Mouse (Mus musculus): Measurements from ENCODE around the gene Wsb1. TPM values are rescaled to one million over a fixed set of nuclear protein-coding genes. Genes with fewer than 3 reads are reported as not detected.
"Not testable (repeated sequence)": the region's sequence is repeated elsewhere in the genome, so short reads cannot be mapped to it uniquely, and the experiment has no call there.

The Wsb1 gene
- polyA plus RNA-seq, 1 experiment from 2014 or later: 282 TPM

- Histone ChIP-seq H3K27ac (ENCODE audit: low read depth) (peak overlapping the region; percentile 27; the same call in 1 of the 2 replicates), H3K36me3 (ENCODE audit: control insufficient read depth, insufficient read depth, low read length) (no peaks in the 10 kb centered on the region), H3K4me3 (ENCODE audit: low read depth, low read length) (no peak overlapping the region), H3K9ac (ENCODE audit: low read length) (no peak overlapping the region), H3K4me2 (ENCODE audit: low read length) (no peak overlapping the region), H3K9me3 (ENCODE audit: control insufficient read depth, low read length) (no peaks in the 10 kb centered on the region), H3K27me3 (replicated peaks; ENCODE audit: control insufficient read depth, insufficient read depth, low read length) (no peaks in the 10 kb centered on the region), H3K4me1 (replicated peaks; ENCODE audit: control insufficient read depth, insufficient read depth, low read length) (peaks cover 11% of the 10 kb centered on the region)
- DNase-seq (ENCODE audit: low spot score) (no peak), ATAC-seq (replicated peaks; ENCODE audit: low FRiP score, low TSS enrichment, low read depth) (no peak)
- 48% methylated on average over 5 of the region's 5 CpGs for WGBS
Observed at GRCm38 (mm10) chr11:79281396-79281795, 26.9 kb upstream of the Wsb1 start.

- WGBS: 33% methylated on average over 2 of the region's 2 CpGs
Observed at GRCm38 (mm10) chr11:79279732-79280405, 25.4 kb upstream of the Wsb1 start.

GRCm38 (mm10) chr11:79273757-79274156 lies 19.3 kb upstream of the Wsb1 start:
- DNase-seq (ENCODE audit: low spot score) (no peak), ATAC-seq (replicated peaks; ENCODE audit: low FRiP score, low TSS enrichment, low read depth) (no peak)
- Histone ChIP-seq H3K36me3 (ENCODE audit: control insufficient read depth, insufficient read depth, low read length) (no peaks in the 10 kb centered on the region), H3K9me3 (ENCODE audit: control insufficient read depth, low read length) (no peaks in the 10 kb centered on the region), H3K4me1 (replicated peaks; ENCODE audit: control insufficient read depth, insufficient read depth, low read length) (no peaks in the 10 kb centered on the region), H3K4me3 (ENCODE audit: low read depth, low read length) (no peak overlapping the region), H3K27ac (ENCODE audit: low read depth) (no peak overlapping the region), H3K9ac (ENCODE audit: low read length) (no peak overlapping the region), H3K27me3 (replicated peaks; ENCODE audit: control insufficient read depth, insufficient read depth, low read length) (no peaks in the 10 kb centered on the region), H3K4me2 (ENCODE audit: low read length) (no peak overlapping the region)
- 58% methylated on average over 4 of the region's 4 CpGs for WGBS

More at GRCm38 (mm10) chr11:79279732-79280405, 25.4 kb upstream of the Wsb1 start:
- ATAC-seq (replicated peaks; ENCODE audit: low FRiP score, low TSS enrichment, low read depth): peak; percentile 36; the same call in 1 of the 2 replicates
- H3K4me3 ChIP-seq (ENCODE audit: low read depth, low read length): no peak overlapping the region
- no peaks in the 10 kb centered on the region for H3K27me3 ChIP-seq (replicated peaks; ENCODE audit: control insufficient read depth, insufficient read depth, low read length)
- no peaks in the 10 kb centered on the region for H3K9me3 ChIP-seq (ENCODE audit: control insufficient read depth, low read length)
- H3K27ac ChIP-seq (ENCODE audit: low read depth): peak overlapping the region; percentile 69
- H3K4me1 ChIP-seq (replicated peaks; ENCODE audit: control insufficient read depth, insufficient read depth, low read length): peaks cover 8% of the 10 kb centered on the region
- DNase-seq (ENCODE audit: low spot score): no peak
- no peaks in the 10 kb centered on the region for H3K36me3 ChIP-seq (ENCODE audit: control insufficient read depth, insufficient read depth, low read length)
- no peak overlapping the region for H3K9ac ChIP-seq (ENCODE audit: low read length)
- H3K4me2 ChIP-seq (ENCODE audit: low read length): no peak overlapping the region

GRCm38 (mm10) chr11:79273039-79273438 lies 18.6 kb upstream of the Wsb1 start:
- H3K9ac ChIP-seq (ENCODE audit: low read length): no peak overlapping the region
- no peaks in the 10 kb centered on the region for H3K9me3 ChIP-seq (ENCODE audit: control insufficient read depth, low read length)
- H3K27me3 ChIP-seq (replicated peaks; ENCODE audit: control insufficient read depth, insufficient read depth, low read length): no peaks in the 10 kb centered on the region
- H3K27ac ChIP-seq (ENCODE audit: low read depth): no peak overlapping the region
- H3K4me3 ChIP-seq (ENCODE audit: low read depth, low read length): no peak overlapping the region
- 54% methylated on average over 4 of the region's 4 CpGs for WGBS
- H3K36me3 ChIP-seq (ENCODE audit: control insufficient read depth, insufficient read depth, low read length): no peaks in the 10 kb centered on the region
- no peak overlapping the region for H3K4me2 ChIP-seq (ENCODE audit: low read length)
- no peak for ATAC-seq (replicated peaks; ENCODE audit: low FRiP score, low TSS enrichment, low read depth)
- DNase-seq (ENCODE audit: low spot score): no peak
- H3K4me1 ChIP-seq (replicated peaks; ENCODE audit: control insufficient read depth, insufficient read depth, low read length): no peaks in the 10 kb centered on the region

GRCm38 (mm10) chr11:79267171-79267570 lies 12.7 kb upstream of the Wsb1 start:
- no peaks in the 10 kb centered on the region for H3K36me3 ChIP-seq (ENCODE audit: control insufficient read depth, insufficient read depth, low read length)

GRCm38 (mm10) chr11:79264376-79264775 lies 9.9 kb upstream of the Wsb1 start:
- Histone ChIP-seq H3K4me2 (ENCODE audit: low read length) (no peak overlapping the region), H3K4me3 (ENCODE audit: low read depth, low read length) (no peak overlapping the region), H3K27me3 (replicated peaks; ENCODE audit: control insufficient read depth, insufficient read depth, low read length) (no peaks in the 10 kb centered on the region), H3K27ac (ENCODE audit: low read depth) (no peak overlapping the region), H3K4me1 (replicated peaks; ENCODE audit: control insufficient read depth, insufficient read depth, low read length) (peaks cover 4% of the 10 kb centered on the region; the same call in 1 of the 2 replicates), H3K9ac (ENCODE audit: low read length) (no peak overlapping the region), H3K36me3 (ENCODE audit: control insufficient read depth, insufficient read depth, low read length) (no peaks in the 10 kb centered on the region), H3K9me3 (ENCODE audit: control insufficient read depth, low read length) (0 out of 2 replicates have a peak, but pooled peaks cover 2% of the 10 kb centered on the region)
- ATAC-seq (replicated peaks; ENCODE audit: low FRiP score, low TSS enrichment, low read depth) (no peak), DNase-seq (ENCODE audit: low spot score) (no peak)
- 46% methylated on average over 3 of the region's 3 CpGs for WGBS

More at GRCm38 (mm10) chr11:79267171-79267570, 12.7 kb upstream of the Wsb1 start:
- no peak overlapping the region for H3K4me3 ChIP-seq (ENCODE audit: low read depth, low read length)
- peaks cover 4% of the 10 kb centered on the region; the same call in 1 of the 2 replicates for H3K4me1 ChIP-seq (replicated peaks; ENCODE audit: control insufficient read depth, insufficient read depth, low read length)
- H3K27ac ChIP-seq (ENCODE audit: low read depth): peak overlapping the region; percentile 43; the same call in 1 of the 2 replicates
- no peak for DNase-seq (ENCODE audit: low spot score)
- 10% methylated on average over 1 of the region's 1 CpGs for WGBS
- H3K27me3 ChIP-seq (replicated peaks; ENCODE audit: control insufficient read depth, insufficient read depth, low read length): no peaks in the 10 kb centered on the region
- no peaks in the 10 kb centered on the region for H3K9me3 ChIP-seq (ENCODE audit: control insufficient read depth, low read length)
- peak; percentile 66; the same call in 1 of the 2 replicates for ATAC-seq (replicated peaks; ENCODE audit: low FRiP score, low TSS enrichment, low read depth)
- H3K9ac ChIP-seq (ENCODE audit: low read length): no peak overlapping the region
- no peak overlapping the region for H3K4me2 ChIP-seq (ENCODE audit: low read length)

- H3K4me1 ChIP-seq (replicated peaks; ENCODE audit: control insufficient read depth, insufficient read depth, low read length); DNase-seq (ENCODE audit: low spot score); H3K4me3 ChIP-seq (ENCODE audit: low read depth, low read length): not testable (repeated sequence)
Observed at GRCm38 (mm10) chr11:79260126-79260525, 5.7 kb upstream of the Wsb1 start.

GRCm38 (mm10) chr11:79258738-79259137 lies 4.3 kb upstream of the Wsb1 start:
- H3K4me3 ChIP-seq (ENCODE audit: low read depth, low read length): no peak overlapping the region
- WGBS: 78% methylated on average over 6 of the region's 6 CpGs
- 0 out of 2 replicates have a peak, but pooled peaks cover 3% of the 10 kb centered on the region for H3K4me1 ChIP-seq (replicated peaks; ENCODE audit: control insufficient read depth, insufficient read depth, low read length)
- no peaks in the 10 kb centered on the region for H3K27me3 ChIP-seq (replicated peaks; ENCODE audit: control insufficient read depth, insufficient read depth, low read length)
- no peak overlapping the region for H3K4me2 ChIP-seq (ENCODE audit: low read length)
- H3K27ac ChIP-seq (ENCODE audit: low read depth): no peak overlapping the region
- H3K9me3 ChIP-seq (ENCODE audit: control insufficient read depth, low read length): 0 out of 2 replicates have a peak, but pooled peaks cover 2% of the 10 kb centered on the region
- H3K9ac ChIP-seq (ENCODE audit: low read length): no peak overlapping the region
- DNase-seq (ENCODE audit: low spot score): no peak
- no peaks in the 10 kb centered on the region for H3K36me3 ChIP-seq (ENCODE audit: control insufficient read depth, insufficient read depth, low read length)
- no peak for ATAC-seq (replicated peaks; ENCODE audit: low FRiP score, low TSS enrichment, low read depth)

More at GRCm38 (mm10) chr11:79260126-79260525, 5.7 kb upstream of the Wsb1 start:
- not testable (repeated sequence) for H3K27me3 ChIP-seq (replicated peaks; ENCODE audit: control insufficient read depth, insufficient read depth, low read length); H3K27ac ChIP-seq (ENCODE audit: low read depth); H3K9me3 ChIP-seq (ENCODE audit: control insufficient read depth, low read length); ATAC-seq (replicated peaks; ENCODE audit: low FRiP score, low TSS enrichment, low read depth); H3K9ac ChIP-seq (ENCODE audit: low read length); H3K36me3 ChIP-seq (ENCODE audit: control insufficient read depth, insufficient read depth, low read length); H3K4me2 ChIP-seq (ENCODE audit: low read length)
- WGBS: 87% methylated on average over 4 of the region's 4 CpGs
